Mouse (Mus musculus): ENCODE results near the gene Zic4. TPM values are rescaled to one million over a fixed set of nuclear protein-coding genes. Genes with fewer than 3 reads are reported as not detected.
A peak's percentile ranks its signal among the peaks of the same experiment; 100 is the strongest.

The Zic4 gene
- 37.4 and 45.3 TPM in 2 replicates for polyA plus RNA-seq (2012; rRNA removed)

DNA sequence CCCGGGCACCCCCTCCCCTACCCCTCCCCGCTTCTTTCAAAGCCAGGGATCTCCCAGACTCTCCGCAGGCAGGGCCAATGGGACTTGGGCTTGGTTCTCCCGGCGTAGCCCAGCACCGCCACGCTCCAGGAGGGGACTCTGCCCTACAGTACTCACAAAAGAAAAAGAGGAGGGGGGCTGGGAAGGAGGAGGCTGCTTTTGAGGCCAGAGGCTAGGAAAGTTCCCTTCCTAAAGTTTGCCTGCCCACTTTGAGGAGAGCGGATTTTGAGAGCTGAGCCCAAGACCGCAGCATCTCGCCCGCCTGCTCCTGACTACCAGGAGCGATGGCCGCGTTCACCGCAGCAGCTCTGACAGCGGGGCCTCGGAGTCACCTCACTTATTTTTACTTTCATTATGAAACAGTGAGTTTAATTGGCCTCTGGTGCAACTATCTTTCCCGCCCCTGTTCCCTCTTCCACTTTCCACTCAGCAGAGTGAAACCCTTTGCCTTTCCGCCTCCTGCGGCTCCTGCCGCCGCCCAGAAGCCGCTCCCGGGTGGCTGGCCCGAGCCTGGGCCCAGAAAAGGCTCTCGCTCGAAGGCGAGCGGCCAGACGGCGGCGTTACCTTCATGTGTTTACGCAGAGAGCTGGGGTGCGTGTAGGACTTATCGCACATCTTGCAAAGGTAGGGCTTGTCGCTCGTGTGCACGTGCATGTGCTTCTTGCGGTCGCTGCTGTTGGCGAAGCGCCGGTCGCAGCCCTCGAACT is at the start of gene Zic4:
Zic4 (plus strand) TSS at position 558 of the 746 bp plus-strand sequence.
- H3K4me3 ChIP-seq (replicated peaks; ENCODE audit: insufficient read depth, low read depth, low read length), result peak within 1 kb of the TSS; percentile 100
- DNase-seq, result peak; percentile 66 to 79
- TF ChIP-seq POLR2A (IDR thresholded peaks at IDR 0.05; ENCODE audit: borderline replicate concordance, insufficient read depth, low read length) (peak; percentile 25; the same call in 1 of the 2 replicates), CTCF (IDR thresholded peaks at IDR 0.05; ENCODE audit: borderline replicate concordance, insufficient read depth, low read depth, low read length) (no peak)
- peak within 1 kb of the TSS; percentile 94 for H3K27ac ChIP-seq (ENCODE audit: insufficient read depth, low read length)
- H3K4me1 ChIP-seq (ENCODE audit: control insufficient read depth, insufficient read depth, low read length), result no peaks in the 10 kb centered on the region
- H3K27me3 ChIP-seq (ENCODE audit: control insufficient read depth, insufficient read depth, low read length), result no peaks in the 10 kb centered on the region
- under 1% methylated on average over 45 of the region's 45 CpGs for WGBS

DNA sequence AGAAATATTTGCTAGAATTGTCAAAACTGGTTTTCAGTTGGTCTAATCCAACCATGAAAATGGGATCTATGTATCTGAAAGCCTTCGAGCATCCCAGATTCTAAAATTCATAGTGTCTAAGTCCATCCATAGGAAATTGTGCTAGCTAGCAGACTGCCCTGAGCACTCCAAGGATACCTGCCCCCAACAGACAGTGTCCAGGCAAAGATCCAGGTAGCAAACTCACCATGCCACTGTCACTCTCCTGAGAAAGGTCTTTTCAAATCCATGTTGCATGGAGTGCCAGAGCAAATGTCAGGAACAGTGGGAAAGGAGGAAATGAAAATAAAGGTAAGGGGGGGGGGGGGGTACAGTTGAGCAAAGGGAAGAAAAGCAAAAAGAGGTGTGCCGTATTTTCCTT is 14.6 kb upstream of the Zic4 start:
- WGBS, result 12% methylated on average over 2 of the region's 2 CpGs
- H3K4me3 ChIP-seq (replicated peaks; ENCODE audit: insufficient read depth, low read depth, low read length), result no peak overlapping the region
- TF ChIP-seq CTCF (IDR thresholded peaks at IDR 0.05; ENCODE audit: borderline replicate concordance, insufficient read depth, low read depth, low read length) (no peak), POLR2A (IDR thresholded peaks at IDR 0.05; ENCODE audit: borderline replicate concordance, insufficient read depth, low read length) (no peak)
- H3K4me1 ChIP-seq (ENCODE audit: control insufficient read depth, insufficient read depth, low read length), result no peaks in the 10 kb centered on the region; the same call in 1 of the 2 replicates
- no peaks in the 10 kb centered on the region for H3K27me3 ChIP-seq (ENCODE audit: control insufficient read depth, insufficient read depth, low read length)
- peak; percentile 72 to 90 for DNase-seq
- H3K27ac ChIP-seq (ENCODE audit: insufficient read depth, low read length), result no peak overlapping the region

DNA sequence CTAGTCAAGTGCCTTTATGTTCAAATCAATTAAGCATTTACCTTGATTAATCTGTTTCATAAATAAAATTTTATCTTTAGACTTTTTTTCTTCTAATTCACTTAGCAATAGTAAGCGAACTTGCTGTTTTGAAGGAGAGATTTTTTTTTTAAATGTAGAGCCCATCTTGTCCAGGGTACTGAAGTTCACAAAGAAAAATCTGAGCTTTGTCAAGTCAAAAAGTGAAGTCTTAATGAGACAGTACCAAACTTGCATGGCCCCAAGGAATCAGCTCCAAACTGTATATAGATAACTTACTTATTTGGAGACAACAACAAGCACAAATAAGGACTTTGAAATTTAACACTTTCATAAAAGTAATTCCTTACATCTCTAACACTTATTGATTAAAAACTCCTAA is 13.5 kb upstream of the Zic4 start:
- peak in 1 of 2 experiments; percentile 15 for DNase-seq
- H3K27me3 ChIP-seq (ENCODE audit: control insufficient read depth, insufficient read depth, low read length), result no peaks in the 10 kb centered on the region
- peaks cover 4% of the 10 kb centered on the region; the same call in 1 of the 2 replicates for H3K4me1 ChIP-seq (ENCODE audit: control insufficient read depth, insufficient read depth, low read length)
- no peak overlapping the region for H3K27ac ChIP-seq (ENCODE audit: insufficient read depth, low read length)
- no peak for TF ChIP-seq CTCF (IDR thresholded peaks at IDR 0.05; ENCODE audit: borderline replicate concordance, insufficient read depth, low read depth, low read length)
- no peak for TF ChIP-seq POLR2A (IDR thresholded peaks at IDR 0.05; ENCODE audit: borderline replicate concordance, insufficient read depth, low read length)
- 65% methylated on average over 1 of the region's 1 CpGs for WGBS
- H3K4me3 ChIP-seq (replicated peaks; ENCODE audit: insufficient read depth, low read depth, low read length), result no peak overlapping the region

DNA sequence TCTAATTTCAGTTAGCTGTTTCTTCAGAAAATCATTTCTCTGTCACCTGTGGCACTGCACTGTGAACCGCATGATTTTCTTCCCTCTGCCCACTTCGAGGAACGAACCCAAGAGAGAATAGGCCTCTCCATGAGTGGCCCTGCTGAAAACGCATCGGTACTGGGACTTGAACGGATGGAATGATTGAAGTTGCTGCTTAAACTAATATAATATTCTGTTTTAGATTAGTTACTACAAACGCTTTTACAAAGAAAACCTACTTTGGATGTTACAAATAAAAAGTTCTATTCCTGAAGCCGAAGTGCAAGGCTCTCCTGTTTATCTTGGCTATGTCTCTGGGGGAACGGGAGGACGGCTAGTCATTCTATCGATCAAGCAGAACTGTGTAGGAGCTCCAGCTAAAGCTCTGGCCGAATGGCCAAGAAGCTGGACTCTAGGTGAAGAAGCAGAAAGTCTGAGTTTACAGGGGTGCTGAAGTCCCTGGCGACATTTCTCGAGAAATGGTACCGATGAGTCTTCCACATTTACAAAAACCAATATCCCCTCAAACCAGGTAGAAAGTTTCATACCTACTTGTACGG is 11.9 kb upstream of the Zic4 start:
- WGBS, result 3% methylated on average over 16 of the region's 16 CpGs
- peak; percentile 64 to 73 for DNase-seq
- Histone ChIP-seq H3K27me3 (ENCODE audit: control insufficient read depth, insufficient read depth, low read length) (no peaks in the 10 kb centered on the region), H3K4me3 (replicated peaks; ENCODE audit: insufficient read depth, low read depth, low read length) (peak overlapping the region; percentile 65), H3K4me1 (ENCODE audit: control insufficient read depth, insufficient read depth, low read length) (peaks cover 11% of the 10 kb centered on the region; the same call in 1 of the 2 replicates), H3K27ac (ENCODE audit: insufficient read depth, low read length) (peak overlapping the region; percentile 100)
- no peak for TF ChIP-seq CTCF (IDR thresholded peaks at IDR 0.05; ENCODE audit: borderline replicate concordance, insufficient read depth, low read depth, low read length)
- 0 out of 2 replicates have a peak, but pooled peaks have one; percentile 2 for TF ChIP-seq POLR2A (IDR thresholded peaks at IDR 0.05; ENCODE audit: borderline replicate concordance, insufficient read depth, low read length)

DNA sequence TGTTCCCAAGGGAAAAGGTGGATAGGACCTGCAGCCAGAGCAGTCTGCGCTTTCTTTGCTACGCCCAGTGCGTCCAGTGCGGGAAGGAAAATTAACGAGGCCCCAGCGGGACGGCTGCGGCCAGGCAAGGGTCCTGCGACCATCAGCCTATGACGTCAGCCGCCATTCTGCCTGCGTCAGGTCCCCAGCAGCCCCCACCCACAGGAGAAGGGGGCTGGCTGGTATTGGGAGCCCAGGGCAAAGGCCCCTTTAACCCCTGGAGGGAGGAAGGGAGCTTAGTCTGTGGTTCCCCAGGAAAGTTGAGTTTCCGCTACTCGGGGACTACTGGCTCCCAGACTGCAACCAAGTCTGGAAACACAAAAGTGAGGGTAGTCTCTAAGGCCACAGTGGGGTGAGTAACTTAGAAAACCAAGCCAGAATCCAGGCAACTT is 11.3 kb upstream of the Zic4 start:
- H3K4me1 ChIP-seq (ENCODE audit: control insufficient read depth, insufficient read depth, low read length), result peaks cover 11% of the 10 kb centered on the region; the same call in 1 of the 2 replicates
- DNase-seq, result peak; percentile 78 to 81
- WGBS, result 4% methylated on average over 14 of the region's 14 CpGs
- H3K27ac ChIP-seq (ENCODE audit: insufficient read depth, low read length), result peak overlapping the region; percentile 100
- TF ChIP-seq POLR2A (IDR thresholded peaks at IDR 0.05; ENCODE audit: borderline replicate concordance, insufficient read depth, low read length) (no peak), CTCF (IDR thresholded peaks at IDR 0.05; ENCODE audit: borderline replicate concordance, insufficient read depth, low read depth, low read length) (no peak)
- H3K4me3 ChIP-seq (replicated peaks; ENCODE audit: insufficient read depth, low read depth, low read length), result peak overlapping the region; percentile 65
- H3K27me3 ChIP-seq (ENCODE audit: control insufficient read depth, insufficient read depth, low read length), result no peaks in the 10 kb centered on the region

DNA sequence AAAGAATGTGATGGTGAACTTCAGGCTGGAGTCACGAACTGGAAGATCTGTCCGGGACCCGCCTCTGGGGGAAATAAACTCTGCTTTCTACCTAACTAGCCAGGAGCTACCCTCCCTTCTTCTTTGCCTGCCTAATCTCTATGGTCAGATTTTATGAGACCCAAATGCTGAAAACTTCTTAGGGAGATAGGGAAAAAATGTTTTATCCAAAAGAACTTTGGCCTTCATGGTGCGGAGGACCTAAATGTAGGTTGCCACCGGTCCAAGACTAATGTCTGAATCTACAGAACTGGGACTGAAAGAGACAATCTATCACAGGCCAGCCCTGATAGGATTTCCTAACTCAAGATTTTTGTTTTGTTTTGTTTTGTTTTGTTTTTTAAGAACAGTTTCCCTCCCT is 10.9 kb upstream of the Zic4 start:
- Histone ChIP-seq H3K27ac (ENCODE audit: insufficient read depth, low read length) (peak overlapping the region; percentile 100), H3K4me1 (ENCODE audit: control insufficient read depth, insufficient read depth, low read length) (peaks cover 13% of the 10 kb centered on the region; the same call in 1 of the 2 replicates), H3K27me3 (ENCODE audit: control insufficient read depth, insufficient read depth, low read length) (no peaks in the 10 kb centered on the region), H3K4me3 (replicated peaks; ENCODE audit: insufficient read depth, low read depth, low read length) (peak overlapping the region; percentile 65)
- WGBS, result 6% methylated on average over 5 of the region's 5 CpGs
- DNase-seq, result no peak
- TF ChIP-seq POLR2A (IDR thresholded peaks at IDR 0.05; ENCODE audit: borderline replicate concordance, insufficient read depth, low read length), result no peak
- TF ChIP-seq CTCF (IDR thresholded peaks at IDR 0.05; ENCODE audit: borderline replicate concordance, insufficient read depth, low read depth, low read length), result no peak

DNA sequence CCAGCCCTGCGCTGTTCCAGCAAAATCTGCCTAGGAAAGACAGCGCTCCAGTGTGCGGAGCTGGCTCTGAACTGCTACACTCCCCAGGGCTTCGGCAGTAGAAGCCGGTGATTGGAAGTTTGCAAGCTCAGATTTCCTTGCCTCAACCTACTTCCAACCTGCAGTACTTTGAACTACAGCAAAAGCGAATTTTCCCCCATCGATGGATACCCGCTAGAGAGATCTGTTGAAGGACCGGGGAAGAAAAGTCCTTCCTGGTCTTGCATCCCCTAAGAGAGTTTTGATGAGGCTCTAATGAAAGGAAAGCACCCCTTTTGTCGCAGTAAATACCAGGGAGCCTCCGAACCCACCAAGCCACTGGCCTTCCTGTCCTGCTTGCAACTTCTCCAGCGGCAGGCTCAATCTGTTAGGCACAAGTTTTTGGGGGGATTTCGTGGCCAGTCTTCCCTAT is 10.2 kb upstream of the Zic4 start:
- Histone ChIP-seq H3K27ac (ENCODE audit: insufficient read depth, low read length) (peak overlapping the region; percentile 98), H3K27me3 (ENCODE audit: control insufficient read depth, insufficient read depth, low read length) (no peaks in the 10 kb centered on the region), H3K4me3 (replicated peaks; ENCODE audit: insufficient read depth, low read depth, low read length) (peak overlapping the region; percentile 56), H3K4me1 (ENCODE audit: control insufficient read depth, insufficient read depth, low read length) (peaks cover 14% of the 10 kb centered on the region; the same call in 1 of the 2 replicates)
- no peak for TF ChIP-seq POLR2A (IDR thresholded peaks at IDR 0.05; ENCODE audit: borderline replicate concordance, insufficient read depth, low read length)
- TF ChIP-seq CTCF (IDR thresholded peaks at IDR 0.05; ENCODE audit: borderline replicate concordance, insufficient read depth, low read depth, low read length), result no peak
- DNase-seq, result peak; percentile 75 to 78
- WGBS, result 5% methylated on average over 13 of the region's 13 CpGs
